Mouse (Mus musculus) gastrocnemius, postnatal 25 days (tissue): ENCODE results near the gene Krtap4-6. TPM values are rescaled to one million over a fixed set of nuclear protein-coding genes. Genes with fewer than 3 reads are reported as not detected.
"Not testable (repeated sequence)": the region's sequence is repeated elsewhere in the genome, so short reads cannot be mapped to it uniquely, and the experiment has no call there.

Experiments
- DNase-seq: peaks from one replicate; pipeline ENCODE4 v3.0.0; 2022
- long read RNA-seq, 2 experiments: library from polyadenylated mRNA; stranded (forward); transcript quantifications; one replicate each; pipeline ENCODE4 v2.0.0; 2021
- total RNA-seq, 2 experiments: library from RNA; stranded (reverse); gene quantifications; 1 replicate in 1 of 2; 2 replicates in 1 of 2; pipeline ENCODE4 v1.2.3; 2021

The Krtap4-6 gene
- not detected for total RNA-seq
- long read RNA-seq, experiment 1 = 0 reads
- long read RNA-seq, experiment 2 = 0 reads

DNA sequence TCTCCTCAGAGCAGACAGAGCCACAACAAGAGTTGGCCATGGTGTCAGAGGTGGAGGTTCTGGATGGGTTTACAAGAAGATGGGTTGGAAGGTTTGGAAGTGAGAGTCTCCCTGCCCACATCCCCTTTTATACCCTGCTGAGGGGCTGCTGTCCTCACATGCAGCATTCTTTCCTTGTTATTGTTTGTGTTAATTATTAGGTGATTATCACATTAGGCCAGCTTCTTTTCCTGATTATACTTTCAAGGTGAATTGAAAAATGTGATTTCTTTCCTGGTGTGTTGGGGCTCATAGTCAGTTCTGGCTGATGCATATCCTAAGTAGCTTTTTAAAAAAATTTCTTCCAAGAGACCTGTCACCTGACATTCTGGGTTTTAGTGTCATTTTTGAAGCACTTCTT lies at the start of gene Krtap4-6:
Gene Krtap4-6, minus strand, starts transcription at position 101 of the 400 bp plus-strand sequence.
- no peak for DNase-seq

- DNase-seq = no peak
Measured at GRCm38 (mm10) chr11:99690463-99690862, 24.7 kb upstream of the Krtap4-6 start, which contains the start of gene Gm14190. Gene Gm14190, minus strand, starts transcription at chr11:99690740.

GRCm38 (mm10) chr11:99685235-99685634 lies 19.5 kb upstream of the Krtap4-6 start:
- DNase-seq = not testable (repeated sequence)

DNA sequence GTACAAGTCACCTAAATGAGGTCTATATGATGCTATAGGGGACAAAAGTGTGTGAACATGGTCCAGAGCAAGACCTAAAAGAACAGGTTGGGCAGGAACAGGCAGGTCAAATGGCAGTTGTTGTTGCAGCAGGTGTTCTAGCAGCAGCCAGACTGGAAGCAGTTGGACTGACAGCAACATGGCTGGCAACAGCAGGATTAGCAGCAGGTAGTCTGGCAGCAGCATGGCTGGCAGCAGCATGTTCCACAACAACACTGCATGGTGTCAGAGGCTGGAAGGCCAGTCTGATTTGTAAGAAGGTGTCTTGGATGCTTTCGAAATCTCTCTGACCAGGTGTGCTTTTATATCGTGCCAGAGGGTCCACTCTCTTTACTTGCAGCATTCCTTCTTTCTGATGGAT lies 17.7 kb upstream of the Krtap4-6 start:
- no peak for DNase-seq

DNA sequence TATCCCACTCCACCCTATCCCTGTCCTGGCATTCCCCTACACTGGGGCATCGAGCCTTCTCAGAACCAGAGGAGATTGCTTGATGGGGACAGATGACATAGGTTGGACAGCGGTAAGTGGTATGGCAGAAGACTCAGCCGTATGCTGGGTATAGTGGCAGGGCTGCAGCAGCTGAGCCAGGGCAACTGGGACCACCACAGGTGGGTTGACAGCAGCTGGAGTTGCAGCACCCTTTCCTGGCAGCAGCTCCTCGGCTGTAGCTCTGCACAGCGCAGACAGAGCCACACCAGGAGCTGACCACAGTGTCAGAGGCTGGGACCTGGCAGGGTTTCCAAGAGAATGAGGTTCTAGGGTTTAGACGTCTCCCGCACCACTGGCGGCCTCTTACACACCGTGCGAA lies 3.0 kb downstream of the Krtap4-6 start:
- DNase-seq = no peak

- DNase-seq = no peak
Measured at GRCm38 (mm10) chr11:99659256-99659655, 6.5 kb downstream of the Krtap4-6 start.

GRCm38 (mm10) chr11:99658467-99659010 lies 7.2 kb downstream of the Krtap4-6 start, which contains the start of gene Gm11563:
Gene Gm11563, minus strand, starts transcription at chr11:99658960.
- not testable (repeated sequence) for DNase-seq

- no peak for DNase-seq
Measured at GRCm38 (mm10) chr11:99657051-99657450, 8.7 kb downstream of the Krtap4-6 start.

DNA sequence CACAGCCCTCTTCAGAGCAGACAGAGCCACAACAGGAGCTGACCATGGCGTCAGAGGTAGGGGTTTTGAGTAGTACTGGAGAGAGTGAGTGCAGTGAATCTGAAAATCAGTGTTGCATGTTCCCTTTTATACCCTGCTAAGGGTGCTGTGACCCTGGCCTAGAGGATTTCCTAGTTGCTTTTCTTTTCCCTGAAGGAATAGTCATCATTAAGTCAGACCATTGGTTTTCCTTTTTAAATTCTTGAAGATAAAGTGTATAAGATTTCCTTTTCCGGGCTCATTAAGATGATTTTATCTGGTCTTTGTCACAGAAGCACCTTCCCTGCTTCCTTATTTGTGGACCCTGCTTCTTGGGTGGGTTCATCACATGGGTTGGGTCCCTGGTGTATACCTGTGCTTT lies 15.6 kb downstream of the Krtap4-6 start, which contains the start of gene Gm11555:
Gene Gm11555, minus strand, starts transcription at position 101 of the 400 bp plus-strand sequence.
- no peak for DNase-seq

GRCm38 (mm10) chr11:99646444-99646843 lies 19.3 kb downstream of the Krtap4-6 start:
- DNase-seq = no peak

GRCm38 (mm10) chr11:99644351-99644750 lies 21.4 kb downstream of the Krtap4-6 start:
- no peak for DNase-seq

GRCm38 (mm10) chr11:99643635-99644139 lies 22.1 kb downstream of the Krtap4-6 start, which contains the start of gene Krtap4-7:
Gene Krtap4-7, minus strand, starts transcription at chr11:99644089.
- not testable (repeated sequence) for DNase-seq

- DNase-seq = no peak
Measured at GRCm38 (mm10) chr11:99640926-99641325, 24.8 kb downstream of the Krtap4-6 start.

GRCm38 (mm10) chr11:99637086-99637485 lies 28.7 kb downstream of the Krtap4-6 start:
- no peak for DNase-seq

GRCm38 (mm10) chr11:99634653-99635134 lies 31.1 kb downstream of the Krtap4-6 start, which contains the start of gene Krtap4-2:
Gene Krtap4-2, minus strand, starts transcription at chr11:99635084.
- no peak for DNase-seq

- DNase-seq = no peak
Measured at GRCm38 (mm10) chr11:99633293-99633692, 32.5 kb downstream of the Krtap4-6 start.

- DNase-seq = no peak
Measured at GRCm38 (mm10) chr11:99630890-99631289, 34.9 kb downstream of the Krtap4-6 start.

GRCm38 (mm10) chr11:99628138-99628537 lies 37.6 kb downstream of the Krtap4-6 start, which contains the start of gene Krtap4-1:
Gene Krtap4-1, minus strand, starts transcription at chr11:99628238.
- DNase-seq = no peak

- DNase-seq = no peak
Measured at GRCm38 (mm10) chr11:99620335-99620734, 45.4 kb downstream of the Krtap4-6 start, which contains the start of gene Gm11562. Gene Gm11562, minus strand, starts transcription at chr11:99620435.
